Mouse (Mus musculus): ENCODE measurements around the gene Amot.

The Amot gene

GRCm38 (mm10) chrX:145479942-145480341 lies 25.0 kb downstream of the Amot start:
- DNase-seq = no peak

- no peak for DNase-seq
Measured at GRCm38 (mm10) chrX:145477725-145478194, 27.2 kb downstream of the Amot start.

GRCm38 (mm10) chrX:145477003-145477724 lies 27.8 kb downstream of the Amot start:
- DNase-seq = no peak

GRCm38 (mm10) chrX:145468264-145468663 lies 36.7 kb downstream of the Amot start:
- no peak for DNase-seq

GRCm38 (mm10) chrX:145463524-145463923 lies 41.5 kb downstream of the Amot start:
- no peak for DNase-seq

- no peak for DNase-seq
Measured at GRCm38 (mm10) chrX:145461339-145461738, 43.6 kb downstream of the Amot start.

- DNase-seq = no peak
Measured at GRCm38 (mm10) chrX:145456251-145456650, 48.7 kb downstream of the Amot start.

GRCm38 (mm10) chrX:145455629-145456028 lies 49.4 kb downstream of the Amot start:
- no peak for DNase-seq

- no peak for DNase-seq
Measured at GRCm38 (mm10) chrX:145454828-145455227, 50.2 kb downstream of the Amot start.

- DNase-seq = no peak
Measured at GRCm38 (mm10) chrX:145441526-145441925, 63.5 kb downstream of the Amot start.

- DNase-seq = no peak
Measured at GRCm38 (mm10) chrX:145433652-145434051, 71.3 kb downstream of the Amot start.

- no peak for DNase-seq
Measured at GRCm38 (mm10) chrX:145430836-145431570, 74.0 kb downstream of the Amot start.

- DNase-seq = no peak
Measured at GRCm38 (mm10) chrX:145428811-145429210, 76.2 kb downstream of the Amot start.

GRCm38 (mm10) chrX:145424026-145424425 lies 81.0 kb downstream of the Amot start:
- DNase-seq = no peak

- no peak for DNase-seq
Measured at GRCm38 (mm10) chrX:145414319-145414718, 90.7 kb downstream of the Amot start.

GRCm38 (mm10) chrX:145411425-145411824 lies 93.6 kb downstream of the Amot start:
- no peak for DNase-seq

GRCm38 (mm10) chrX:145406052-145406451 lies 98.9 kb downstream of the Amot start:
- DNase-seq = no peak

- no peak for DNase-seq
Measured at GRCm38 (mm10) chrX:145401926-145402325, 103.1 kb downstream of the Amot start.

- DNase-seq = no peak
Measured at GRCm38 (mm10) chrX:145399236-145399635, 105.7 kb downstream of the Amot start.
